Mouse (Mus musculus) hematopoietic stem cell, adult 5-6 weeks (primary cell): ENCODE results near the gene Tymp. TPM values are rescaled to one million over a fixed set of nuclear protein-coding genes. Genes with fewer than 3 reads are reported as not detected.
A peak's percentile ranks its signal among the peaks of the same experiment; 100 is the strongest.

Experiments used
- ATAC-seq, 2 experiments: fragments of 125-278 bp in 1 of 2; replicated peaks in 1 of 2; 2 replicates each; pipeline ENCODE4 v1.8.0; 2016 to 2017; ENCODE audit warnings: inconsistent platforms in 2 of 2, mild to moderate bottlenecking in 2 of 2, moderate number of reproducible peaks in 2 of 2, low read depth in 1 of 2, moderate TSS enrichment in 1 of 2; ENCODE audit not compliant: low FRiP score in 2 of 2, poor library complexity in 2 of 2, severe bottlenecking in 2 of 2, insufficient read depth in 1 of 2, low TSS enrichment in 1 of 2
- total RNA-seq: library from RNA; stranded (forward); fragments of 172-1452, 232-1000 nt; gene quantifications from 2 replicates; pipeline ENCODE4 v1.2.3, GENCODE M21; 2017

Tymp gene
- total RNA-seq: not detected in 2 replicates

GRCm38 (mm10) chr15:89376957-89377356 lies at the start of gene Tymp:
Tymp (minus strand) TSS chr15:89377039.
- no peak for ATAC-seq

DNA sequence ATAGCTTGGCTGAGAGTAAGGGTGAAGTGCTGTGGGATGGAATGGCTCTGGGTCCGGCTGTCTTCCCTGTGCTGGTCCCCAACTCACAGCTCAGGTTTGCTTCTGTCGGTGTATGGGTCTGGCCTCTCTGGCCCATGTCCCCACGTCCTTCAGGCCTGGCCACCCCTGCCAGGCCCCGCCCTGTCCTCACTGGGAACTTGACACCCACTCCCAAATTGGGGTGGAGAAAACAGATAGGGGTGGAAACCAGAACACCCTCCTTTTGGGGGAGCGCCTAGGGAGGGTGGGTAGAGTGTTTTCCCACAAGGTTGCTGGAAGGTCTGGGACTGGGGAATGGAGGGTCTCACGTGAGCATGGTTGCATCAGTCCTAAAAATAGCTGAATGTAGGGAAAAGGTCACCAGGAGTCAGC lies 48.9 kb upstream of the Tymp start, which contains the start of gene Cpt1b:
TSS of gene Cpt1b (minus strand) at position 153 of the 411 bp plus-strand sequence.
- no peak for ATAC-seq

DNA sequence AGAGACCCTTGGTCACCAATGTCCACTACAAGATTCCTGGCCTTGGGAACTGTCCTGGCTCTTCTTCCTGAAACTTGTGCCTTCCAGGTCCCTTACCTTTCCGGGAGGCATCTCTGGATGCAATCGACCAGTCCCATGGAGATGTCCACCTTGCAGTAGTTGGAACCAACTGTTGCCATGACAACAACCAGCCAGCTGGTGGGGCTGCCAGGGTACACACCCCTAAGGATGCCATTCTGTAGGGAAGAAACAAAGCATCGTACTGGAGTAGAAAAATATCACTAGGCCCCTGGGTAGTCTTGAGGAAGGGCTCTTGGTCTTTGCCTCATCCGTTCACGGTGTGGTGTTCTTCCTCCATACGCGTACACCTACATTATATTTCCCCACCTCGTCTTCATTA lies 47.8 kb upstream of the Tymp start:
- ATAC-seq: no peak

- no peak for ATAC-seq
These were observed 45.1 kb upstream of the Tymp start for GRCm38 (mm10) chr15:89421938-89422337.

DNA sequence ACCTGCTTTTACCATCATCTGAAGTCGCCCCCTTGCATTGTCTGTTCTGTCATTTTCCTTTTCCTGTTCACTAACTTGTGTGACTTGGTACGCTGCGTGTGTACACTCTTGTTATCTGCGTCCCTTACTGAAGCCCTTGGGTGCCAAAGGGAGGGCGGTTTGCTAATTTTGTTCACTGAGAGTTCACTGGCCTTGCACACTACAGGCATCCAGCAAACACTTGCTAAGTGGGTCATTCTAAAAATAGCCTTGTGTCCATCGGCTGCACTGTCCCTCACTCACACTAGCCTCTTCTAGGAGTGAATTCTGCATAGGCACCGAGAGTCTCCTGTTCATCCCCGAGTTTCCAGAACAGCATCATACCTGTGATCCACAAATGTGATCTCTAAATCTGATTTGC lies 38.4 kb upstream of the Tymp start:
- ATAC-seq: no peak

GRCm38 (mm10) chr15:89410118-89410517 lies 33.3 kb upstream of the Tymp start, which contains the start of gene Syce3:
Syce3 (minus strand) TSS chr15:89410503.
- no peak for ATAC-seq

DNA sequence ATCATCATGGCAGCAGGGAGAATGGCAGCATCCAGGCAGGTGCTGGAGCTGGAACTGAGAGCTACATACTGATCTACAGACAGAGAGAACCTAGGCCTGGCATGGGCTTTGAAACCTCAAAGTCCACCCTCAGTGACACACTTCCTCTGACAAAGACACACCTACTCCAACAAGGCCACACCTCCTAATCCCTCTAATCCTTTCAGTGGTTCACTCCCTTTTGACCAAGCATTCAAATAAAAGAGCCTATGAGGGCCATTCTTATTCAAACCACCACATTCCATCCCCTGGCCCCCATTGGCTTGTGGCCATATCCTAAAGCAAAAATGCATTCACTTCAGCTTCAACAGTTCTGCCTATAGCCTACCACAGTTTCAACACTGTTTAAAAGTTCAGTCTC lies 29.9 kb upstream of the Tymp start:
- ATAC-seq: no peak

GRCm38 (mm10) chr15:89404831-89405623 lies 28.2 kb upstream of the Tymp start:
- no peak for ATAC-seq

GRCm38 (mm10) chr15:89402471-89402870 lies 25.6 kb upstream of the Tymp start:
- ATAC-seq: no peak

DNA sequence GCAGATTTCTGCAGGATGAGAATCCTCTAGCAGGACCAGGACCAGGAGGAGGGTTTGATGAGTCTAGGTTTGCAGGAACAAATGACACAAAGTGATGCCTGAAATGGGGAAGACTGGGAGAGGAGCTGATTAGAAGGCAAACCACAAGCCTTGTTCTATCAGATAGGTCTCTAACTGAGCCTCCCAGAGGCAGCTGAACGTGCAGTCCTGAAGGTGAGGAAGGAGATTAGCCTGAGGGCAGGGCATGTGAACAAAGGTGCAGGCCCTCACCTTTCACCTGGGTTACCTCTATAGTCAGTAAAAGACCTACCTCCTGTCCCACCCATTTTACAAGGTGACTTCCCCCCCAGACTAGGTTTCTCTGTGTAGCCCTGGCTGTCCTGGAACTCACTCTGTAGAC lies 22.9 kb upstream of the Tymp start:
- ATAC-seq: no peak

DNA sequence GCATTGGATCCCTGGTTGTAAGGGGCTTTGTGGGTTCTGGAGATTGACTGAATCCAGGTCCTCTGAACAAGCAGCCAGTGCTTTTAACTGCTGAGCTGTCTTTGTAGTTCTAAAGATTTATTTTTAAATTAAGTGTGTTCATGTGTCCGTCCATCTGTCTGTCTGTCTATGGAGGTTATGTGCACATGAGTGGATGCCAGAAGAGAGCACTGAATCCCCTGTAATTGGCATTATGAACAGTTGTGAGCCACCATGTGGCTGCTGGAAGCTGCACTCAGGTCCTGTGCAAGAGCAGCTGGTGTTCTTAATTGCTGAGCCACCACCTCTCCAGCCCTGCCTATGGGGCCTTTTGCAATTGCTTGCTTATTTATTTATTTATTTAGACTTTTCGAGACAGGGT lies 21.3 kb upstream of the Tymp start:
- no peak for ATAC-seq

- ATAC-seq: no peak
These were observed 20.0 kb upstream of the Tymp start for GRCm38 (mm10) chr15:89396883-89397282.

GRCm38 (mm10) chr15:89390081-89390480 lies 13.2 kb upstream of the Tymp start:
- no peak for ATAC-seq

- ATAC-seq: peak; percentile 57 to 74
These were observed 10.3 kb upstream of the Tymp start for GRCm38 (mm10) chr15:89387127-89387526.

GRCm38 (mm10) chr15:89384617-89385016 lies 7.8 kb upstream of the Tymp start, which contains the start of gene Klhdc7b:
Klhdc7b (plus strand) TSS chr15:89384917.
- ATAC-seq: no peak

DNA sequence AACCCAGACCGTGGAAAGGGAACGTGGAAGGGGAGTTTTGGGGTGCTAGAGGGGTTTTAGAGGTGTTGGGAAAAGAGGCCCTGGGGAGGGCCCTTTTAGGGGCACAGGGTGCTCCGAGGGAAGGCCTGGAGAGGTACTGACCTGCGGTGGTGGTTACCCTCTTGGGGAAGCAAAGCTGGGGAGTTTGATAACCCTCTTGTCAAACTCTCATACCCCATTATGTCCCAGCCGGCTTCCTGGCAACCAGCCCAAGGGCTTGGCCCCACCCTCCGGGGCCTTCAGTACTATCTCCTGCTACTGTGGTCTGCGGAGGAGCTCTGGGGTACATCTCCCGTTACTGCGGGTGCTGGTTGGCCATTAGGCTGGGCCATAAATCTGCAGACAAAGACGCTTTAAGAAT lies 2.6 kb upstream of the Tymp start:
- peak in 1 of 2 experiments; percentile 41; a peak in 2 of 4 replicates for ATAC-seq

- ATAC-seq: peak; percentile 61 to 74
These were observed 2.1 kb upstream of the Tymp start, which contains the start of gene Odf3b for GRCm38 (mm10) chr15:89378831-89379401. Odf3b (minus strand) TSS chr15:89379282.

- peak; percentile 0 to 5; a peak in 1 of 4 replicates for ATAC-seq
These were observed 1.3 kb upstream of the Tymp start for GRCm38 (mm10) chr15:89377938-89378828.
